Mouse (Mus musculus): ENCODE measurements around the gene Gm20708. TPM values are rescaled to one million over a fixed set of nuclear protein-coding genes. Genes with fewer than 3 reads are reported as not detected.

Gene Gm20708
- polyA plus RNA-seq, 1 experiment from 2014 or later, result 0.13 TPM

DNA sequence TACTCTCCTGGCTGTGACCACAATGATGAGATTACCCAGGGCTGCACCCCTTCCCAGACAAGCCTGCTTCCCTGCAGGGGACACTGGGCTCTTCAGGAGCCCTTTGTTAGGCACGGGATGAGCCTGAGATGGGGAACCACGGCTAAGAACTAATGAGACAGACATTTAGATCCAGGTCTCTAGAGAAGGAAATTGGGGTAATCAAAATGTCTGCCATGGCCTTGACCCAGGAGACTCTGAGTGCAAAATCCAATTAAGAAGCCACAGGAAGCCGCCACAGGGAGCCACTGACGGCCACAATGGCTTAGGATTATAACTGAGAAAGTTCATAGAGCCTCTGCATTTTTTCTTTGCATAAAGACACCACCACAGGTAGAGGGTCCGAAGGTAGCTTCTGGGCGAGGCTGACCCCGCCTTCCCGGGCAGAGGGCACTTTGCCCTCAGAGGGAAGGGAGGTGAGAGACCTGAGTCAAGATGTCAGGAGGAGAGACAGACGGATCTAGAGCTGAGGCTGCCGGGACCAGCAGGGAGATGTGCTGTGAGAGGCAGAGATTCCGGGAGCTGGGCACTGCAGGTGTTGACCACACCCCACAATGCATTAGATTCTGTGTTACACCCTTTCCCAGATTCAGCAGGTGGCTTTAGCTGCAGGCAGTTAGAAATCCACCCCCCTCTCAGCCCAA is 53.8 kb downstream of the Gm20708 start:
- no peak for DNase-seq (ENCODE audit: low spot score)

DNA sequence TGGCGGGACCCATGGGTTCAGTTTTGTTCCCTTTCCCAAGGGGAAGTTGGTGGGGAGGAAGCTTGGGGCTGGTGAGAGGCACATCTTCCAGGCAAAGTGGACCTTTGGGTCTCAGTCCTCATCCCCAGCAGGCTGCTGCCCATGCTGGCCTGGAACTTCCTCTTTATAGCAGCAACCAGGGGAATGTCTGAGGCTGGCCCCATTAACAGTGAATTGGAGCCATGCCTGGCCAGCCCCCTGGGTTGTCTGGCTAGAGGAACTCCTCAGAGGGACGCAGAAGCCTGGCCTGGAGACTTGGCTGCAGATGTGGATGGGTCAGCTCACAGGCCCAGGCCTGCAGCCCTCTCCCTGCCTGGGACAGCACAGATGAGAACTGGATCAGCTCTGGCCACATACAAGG is 55.3 kb downstream of the Gm20708 start:
- no peak for DNase-seq (ENCODE audit: low spot score)

DNA sequence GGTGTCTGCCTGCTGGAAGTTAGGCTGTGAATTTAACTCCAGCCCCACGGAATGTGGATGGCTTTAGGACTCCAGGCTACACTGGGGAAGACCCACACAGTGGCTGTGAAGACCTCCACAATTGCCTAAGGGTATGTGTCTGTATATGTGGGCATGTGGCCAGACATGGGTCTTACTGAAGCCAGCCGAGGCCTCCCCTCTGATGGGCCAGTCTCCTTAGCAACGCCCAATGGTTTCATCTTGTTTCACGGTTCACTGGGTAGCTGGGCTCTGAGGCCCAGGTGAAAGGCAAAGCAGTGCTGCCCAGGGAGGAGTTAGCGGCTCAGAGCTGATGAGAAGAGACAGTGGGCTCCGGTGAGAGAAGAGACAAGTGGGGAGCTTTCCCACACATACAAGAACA is 56.5 kb downstream of the Gm20708 start:
- DNase-seq (ENCODE audit: low spot score), result no peak

DNA sequence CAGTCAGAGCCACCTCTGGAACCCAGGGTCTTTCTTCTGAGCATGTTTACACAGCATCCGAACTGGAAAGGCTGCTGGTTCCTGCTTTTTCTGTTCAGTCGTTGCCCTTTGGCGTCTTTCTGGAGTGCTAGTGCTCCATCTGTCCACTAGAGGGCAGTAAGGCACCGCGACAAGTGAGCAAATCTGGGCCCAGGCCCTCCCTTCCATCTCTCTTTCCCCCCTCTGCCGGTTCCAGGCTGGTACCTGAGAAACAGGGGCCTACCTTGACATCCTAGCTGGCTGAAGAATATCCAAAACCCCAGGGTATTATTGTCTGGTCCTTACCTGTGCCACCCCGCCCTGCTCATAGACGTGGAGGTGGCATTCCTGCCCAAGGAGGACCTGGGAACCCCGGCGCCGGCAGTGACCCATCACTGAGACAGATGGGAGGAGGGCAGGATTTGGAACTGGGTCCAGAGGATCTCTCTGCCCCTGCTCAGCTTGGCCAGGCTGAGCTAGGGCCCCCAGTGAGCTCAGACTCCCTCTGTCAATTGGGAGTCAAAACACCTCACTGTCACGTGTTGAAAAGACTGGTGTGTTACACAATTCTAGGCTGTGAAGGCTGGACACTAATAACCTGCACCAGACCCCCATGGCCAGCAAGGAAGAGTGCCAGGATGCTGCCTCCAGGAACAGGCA is 61.4 kb downstream of the Gm20708 start:
- peak; percentile 91 for DNase-seq (ENCODE audit: low spot score)

DNA sequence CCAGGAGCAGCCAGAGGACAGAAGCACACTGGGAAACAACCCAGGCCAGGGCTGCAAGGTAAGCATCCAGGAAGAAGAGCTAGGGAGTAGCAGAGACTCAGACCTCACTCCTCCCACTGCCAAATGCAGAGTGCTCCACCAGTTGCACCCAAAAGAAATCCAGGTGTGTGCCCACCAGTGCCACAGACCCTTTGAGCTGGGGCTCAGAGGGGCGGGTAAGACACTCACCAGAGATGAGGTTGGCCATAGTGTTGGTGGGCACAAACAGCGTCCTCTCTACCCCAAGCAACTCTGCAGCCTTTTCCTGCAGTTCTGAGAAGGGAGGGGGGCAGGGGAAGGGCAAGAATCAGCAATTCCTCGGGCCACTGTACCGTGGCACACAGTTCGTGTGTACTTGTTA is 61.9 kb downstream of the Gm20708 start:
- peak; percentile 62 for DNase-seq (ENCODE audit: low spot score)

DNA sequence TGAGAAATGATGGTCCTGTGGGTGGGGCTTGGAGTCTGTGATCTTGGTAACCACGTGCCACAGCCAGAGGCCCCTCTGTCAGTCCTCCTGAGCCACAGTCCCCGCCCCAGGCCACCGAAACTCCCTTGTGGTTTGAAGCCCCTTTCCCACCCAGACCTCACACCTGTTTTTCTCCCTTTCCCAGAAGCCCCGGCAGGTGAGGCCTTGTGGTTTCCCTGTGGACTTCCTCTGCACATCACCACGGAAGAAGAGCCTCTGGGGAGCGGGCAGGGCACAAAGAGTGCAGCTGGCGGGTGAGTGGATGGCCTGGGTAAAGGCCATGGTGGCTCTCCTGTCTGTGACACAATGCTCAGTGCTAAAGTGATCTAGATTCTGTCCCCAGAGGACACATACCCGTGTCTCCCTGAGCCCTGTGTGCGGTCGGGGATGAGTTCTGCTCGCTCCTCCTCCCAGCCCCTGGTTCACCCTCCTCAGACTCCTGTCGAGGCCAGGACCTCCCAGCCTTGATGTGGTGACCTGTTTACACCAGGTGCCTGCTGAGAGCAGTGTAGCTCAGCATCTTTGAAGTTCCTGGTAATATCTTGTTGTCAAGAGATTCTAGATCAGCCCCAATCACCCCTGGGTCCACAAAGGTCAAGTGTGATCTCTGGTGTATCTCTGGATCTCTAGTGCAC is 62.6 kb downstream of the Gm20708 start:
- DNase-seq (ENCODE audit: low spot score), result peak; percentile 95

DNA sequence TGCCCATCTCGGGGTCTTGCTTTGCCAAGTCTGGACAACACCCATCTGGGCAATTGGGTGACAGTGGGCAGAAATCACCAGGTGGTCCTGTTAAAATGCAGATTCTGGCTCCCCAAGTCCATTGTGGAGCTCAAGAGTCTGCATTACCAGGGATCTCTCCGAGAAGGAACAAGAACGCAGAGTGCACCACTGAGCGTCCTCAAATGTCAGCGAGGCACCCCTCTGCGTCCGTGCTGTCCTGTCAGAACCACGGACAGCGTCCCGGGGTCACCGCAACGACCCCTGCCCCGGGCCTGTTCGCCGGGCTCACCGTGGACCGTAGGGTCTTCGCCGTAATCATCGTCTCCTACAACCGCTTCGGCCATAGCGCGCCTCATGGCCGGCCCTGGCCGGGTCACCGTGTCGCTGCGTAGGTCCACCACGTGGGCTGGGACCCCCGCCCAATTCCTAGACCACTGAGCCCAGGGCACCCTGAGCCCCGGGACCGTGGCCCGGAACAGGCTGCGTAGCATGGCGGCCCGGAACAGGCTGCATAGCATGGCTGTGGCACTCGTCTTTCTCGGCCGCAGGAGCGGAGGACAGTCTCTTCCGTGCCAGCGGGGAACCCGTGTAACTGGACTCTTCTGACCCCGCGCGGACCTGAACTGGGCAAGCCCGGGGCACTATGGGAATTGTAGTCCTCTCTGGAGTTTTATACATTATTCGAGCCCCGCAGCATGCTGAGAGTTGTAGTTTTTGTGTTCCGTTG is 63.6 kb downstream of the Gm20708 start, which contains the start of gene Tha1:
Gene Tha1 (minus strand): TSS at position 621 of the 748 bp plus-strand sequence.
- DNase-seq (ENCODE audit: low spot score), result peak; percentile 38

DNA sequence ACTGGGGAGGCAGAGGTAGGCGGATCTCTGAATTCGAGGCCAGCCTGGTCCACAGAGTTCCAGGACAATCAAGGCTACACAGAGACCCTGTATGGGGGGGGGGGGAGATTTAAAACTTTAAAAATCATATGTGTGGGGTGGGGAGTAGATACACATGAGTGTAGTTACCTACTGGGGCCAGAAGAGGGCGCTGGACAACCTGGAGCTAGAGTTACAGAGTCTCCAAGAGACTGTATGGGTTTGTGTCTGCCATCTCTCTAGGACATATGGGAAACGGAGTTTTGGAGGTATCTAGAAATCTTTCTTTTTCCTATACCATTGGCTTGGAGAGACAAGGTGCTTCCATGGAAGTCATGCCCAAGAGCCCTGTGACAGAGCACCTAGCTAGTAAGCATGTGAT is 65.0 kb downstream of the Gm20708 start:
- DNase-seq (ENCODE audit: low spot score), result peak; percentile 61

DNA sequence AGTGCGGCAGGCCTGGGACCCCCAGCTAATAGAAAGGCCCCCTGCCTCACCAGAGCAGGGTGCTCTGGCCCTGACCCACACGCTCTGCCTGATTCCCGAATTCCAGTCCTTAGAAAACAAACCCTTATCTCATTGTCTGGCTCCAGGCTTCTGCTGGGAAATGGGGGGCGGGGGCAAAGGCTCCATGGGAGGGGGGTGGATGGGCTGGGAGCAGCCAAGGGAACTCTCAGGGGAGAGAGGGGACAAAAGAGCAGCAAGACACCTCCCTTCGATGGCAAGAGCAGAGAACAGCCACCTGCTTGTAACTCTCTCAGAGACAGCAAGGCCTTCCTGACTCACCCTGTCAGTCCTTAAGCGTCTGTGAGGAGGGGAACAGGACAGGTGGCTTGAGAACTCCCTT is 66.2 kb downstream of the Gm20708 start:
- DNase-seq (ENCODE audit: low spot score), result peak; percentile 44

DNA sequence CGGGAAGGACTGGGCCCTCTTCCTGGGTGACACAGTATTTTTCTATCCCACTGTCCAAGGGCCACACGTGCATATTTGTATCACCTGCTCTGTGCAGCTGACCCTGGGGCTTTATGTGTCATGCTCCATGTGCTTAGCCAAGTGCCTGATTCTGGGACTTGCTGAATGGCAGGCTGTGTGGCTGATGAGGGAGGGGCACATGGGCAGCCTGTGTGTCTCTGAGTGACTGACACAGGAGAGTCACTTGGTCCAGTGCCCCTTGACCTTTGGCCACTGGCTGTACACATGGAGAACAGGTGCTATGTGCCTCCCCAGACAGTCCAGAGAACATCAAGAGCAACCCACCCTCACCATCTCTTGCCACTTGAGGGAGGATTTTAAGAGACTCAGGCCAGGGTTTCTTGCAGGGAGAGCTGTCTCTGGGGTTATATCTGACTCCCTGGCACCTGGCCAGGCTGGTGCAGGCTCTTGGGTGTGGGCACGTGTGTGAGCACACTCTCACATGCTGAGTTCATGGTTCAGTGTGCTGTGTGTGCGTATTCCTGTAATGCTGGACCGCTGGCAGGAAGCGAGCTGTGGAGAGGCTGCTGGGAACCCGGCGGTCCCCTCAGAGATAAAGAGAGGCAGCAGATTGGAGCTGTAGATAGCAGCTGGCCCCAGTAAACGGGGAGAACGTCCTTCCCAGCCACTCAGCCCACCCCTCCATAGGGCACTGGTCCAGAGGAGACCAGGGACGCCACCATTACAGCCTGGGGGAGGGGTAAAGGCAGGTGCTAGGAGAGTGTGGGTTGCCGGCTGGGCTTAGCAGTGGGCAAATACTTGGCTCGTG is 68.7 kb downstream of the Gm20708 start:
- peak; percentile 77 for DNase-seq (ENCODE audit: low spot score)

DNA sequence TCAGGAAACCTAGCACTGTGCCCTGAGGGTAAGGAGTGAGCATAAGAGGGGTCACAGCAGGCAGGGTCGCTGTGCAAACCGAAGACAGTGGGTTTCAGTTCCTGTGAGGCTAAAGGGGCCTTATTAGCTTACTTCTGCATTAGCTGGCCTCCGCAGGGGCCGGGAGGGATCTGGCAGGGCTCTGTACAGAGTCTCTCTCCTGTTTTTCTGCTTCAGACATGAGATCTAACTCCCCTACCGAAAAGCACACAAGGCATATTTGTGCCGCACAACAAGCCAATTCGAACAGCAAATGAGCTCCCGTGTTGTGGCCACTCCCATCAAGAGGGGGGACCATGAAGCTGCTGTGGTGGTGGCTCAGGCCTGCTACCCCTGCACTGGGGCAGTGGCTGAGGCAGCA is 69.4 kb downstream of the Gm20708 start:
- DNase-seq (ENCODE audit: low spot score), result peak; percentile 34

DNA sequence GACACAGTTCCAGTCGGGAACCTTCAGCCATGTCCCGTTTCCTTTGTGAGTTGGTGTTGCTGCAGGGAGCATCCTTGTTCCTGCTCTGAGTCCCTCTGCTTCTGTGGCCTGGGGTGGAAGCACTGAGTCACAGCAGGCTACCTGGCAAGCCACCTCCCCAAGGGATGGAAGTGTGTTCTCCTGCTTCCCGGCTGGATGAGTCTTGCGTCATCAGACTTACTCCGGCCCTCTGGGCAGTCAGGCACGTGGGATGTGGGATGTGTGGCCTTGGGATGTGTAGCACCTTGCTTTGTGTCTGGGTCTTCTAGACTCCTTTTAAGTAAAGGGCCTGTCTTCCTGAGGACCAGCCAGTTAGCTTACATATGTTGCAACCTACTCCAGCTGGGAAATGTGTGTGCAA is 70.2 kb downstream of the Gm20708 start:
- DNase-seq (ENCODE audit: low spot score), result no peak

DNA sequence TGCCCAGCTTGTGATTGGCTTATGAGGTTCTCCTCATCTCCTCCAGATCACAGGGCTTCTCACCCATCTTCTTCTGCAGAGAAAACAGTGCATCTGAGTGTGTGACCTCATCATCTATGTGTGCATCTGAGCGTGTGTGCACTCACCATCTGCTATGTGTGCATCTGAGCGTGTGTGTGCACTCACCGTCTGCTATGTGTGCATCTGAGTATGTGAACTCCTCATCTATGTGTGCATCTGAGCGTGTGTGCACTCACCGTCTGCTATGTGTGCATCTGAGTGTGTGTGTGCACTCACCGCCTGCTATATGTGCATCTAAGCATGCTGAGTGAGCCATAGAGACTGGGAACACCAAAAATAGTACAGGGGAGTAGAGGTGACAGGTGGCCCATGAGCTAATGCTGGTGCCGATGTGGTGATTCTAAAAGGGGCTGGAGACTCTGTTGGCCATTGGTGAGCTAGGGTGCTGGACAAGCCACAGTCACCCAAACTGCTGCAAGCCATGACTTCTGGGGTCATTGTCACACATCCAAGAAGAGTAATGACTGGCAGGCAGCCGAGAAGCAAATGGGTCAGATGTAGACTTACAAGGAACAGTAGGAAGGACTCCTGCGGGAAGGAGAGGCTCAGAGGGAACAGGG is 71.0 kb downstream of the Gm20708 start:
- DNase-seq (ENCODE audit: low spot score), result no peak

DNA sequence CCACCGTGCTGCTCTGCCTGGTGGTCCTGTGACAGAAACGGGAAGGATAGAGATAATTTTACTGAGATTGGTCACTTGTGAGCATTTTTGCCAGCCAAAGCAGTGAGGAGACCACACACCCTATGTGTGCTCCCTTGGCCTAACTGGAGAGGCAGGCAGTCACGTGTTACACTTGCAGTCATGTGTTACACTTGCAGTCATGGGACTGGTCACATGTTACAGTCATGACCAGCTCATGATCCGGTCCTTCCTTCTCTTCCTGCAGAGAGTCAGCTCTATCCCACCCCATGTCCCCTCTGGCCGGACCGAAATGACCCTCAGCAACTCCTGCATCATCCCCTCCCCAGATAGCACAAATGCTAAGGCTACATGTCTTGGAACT is 71.5 kb downstream of the Gm20708 start:
- DNase-seq (ENCODE audit: low spot score), result no peak

DNA sequence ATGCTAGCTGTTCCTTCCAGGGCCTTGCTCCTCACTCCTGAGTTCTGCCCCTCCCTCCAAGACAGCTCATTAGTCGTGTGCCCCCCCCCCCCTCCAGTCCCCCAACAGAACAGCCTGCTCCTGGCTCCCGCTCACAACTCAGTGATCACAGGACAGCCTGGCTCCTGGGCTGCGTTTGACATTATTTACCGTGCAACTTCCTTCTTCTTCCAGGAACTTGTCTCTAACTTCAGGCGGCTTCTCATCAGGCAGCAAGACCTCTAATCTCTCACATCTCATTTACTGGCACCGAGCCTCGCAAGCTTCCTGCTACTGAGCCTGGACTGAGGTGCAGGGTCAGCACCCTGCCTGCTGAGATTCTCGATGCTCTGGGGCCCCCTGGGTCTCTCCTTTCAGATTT is 72.3 kb downstream of the Gm20708 start:
- DNase-seq (ENCODE audit: low spot score), result no peak

DNA sequence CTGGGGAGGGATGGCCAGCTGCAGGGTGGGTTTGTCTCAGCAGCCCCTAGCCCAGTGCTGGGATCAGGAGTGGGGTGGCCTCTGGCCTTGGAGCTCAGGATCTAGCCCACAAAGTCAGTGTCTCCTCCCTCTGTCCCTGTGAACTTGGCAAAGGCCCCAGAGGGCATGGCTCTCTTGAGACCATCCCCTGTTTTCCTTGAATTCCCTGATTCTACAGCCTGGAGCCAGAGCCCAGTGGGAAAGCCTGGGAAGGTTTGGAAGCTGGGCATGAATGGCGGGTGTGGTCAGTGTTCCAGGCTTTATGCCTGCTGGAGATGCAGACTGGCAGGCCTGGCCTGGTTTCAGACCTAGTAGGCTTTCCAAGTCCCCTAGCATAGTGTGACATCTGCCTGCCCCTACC is 72.7 kb downstream of the Gm20708 start:
- DNase-seq (ENCODE audit: low spot score), result no peak

DNA sequence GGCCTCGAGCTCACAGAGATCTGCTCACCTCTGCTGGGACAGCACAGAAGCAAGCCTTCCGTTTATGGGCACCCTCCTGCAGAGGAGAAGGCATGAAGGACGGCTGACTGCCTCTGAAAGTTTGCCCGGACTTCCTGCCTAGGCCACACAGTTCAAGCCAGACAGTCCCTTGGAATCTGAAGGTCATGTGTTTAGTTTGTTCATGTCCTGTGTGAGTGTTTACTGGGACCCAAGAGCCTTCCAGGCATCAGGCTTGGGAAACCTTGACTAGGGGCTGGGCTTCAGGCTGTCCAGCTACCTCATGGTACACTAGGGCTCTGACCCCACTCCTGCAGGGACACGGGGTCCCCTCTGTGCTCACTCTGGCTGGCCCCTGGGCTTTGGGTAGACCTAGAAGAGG is 76.5 kb downstream of the Gm20708 start:
- no peak for DNase-seq (ENCODE audit: low spot score)

DNA sequence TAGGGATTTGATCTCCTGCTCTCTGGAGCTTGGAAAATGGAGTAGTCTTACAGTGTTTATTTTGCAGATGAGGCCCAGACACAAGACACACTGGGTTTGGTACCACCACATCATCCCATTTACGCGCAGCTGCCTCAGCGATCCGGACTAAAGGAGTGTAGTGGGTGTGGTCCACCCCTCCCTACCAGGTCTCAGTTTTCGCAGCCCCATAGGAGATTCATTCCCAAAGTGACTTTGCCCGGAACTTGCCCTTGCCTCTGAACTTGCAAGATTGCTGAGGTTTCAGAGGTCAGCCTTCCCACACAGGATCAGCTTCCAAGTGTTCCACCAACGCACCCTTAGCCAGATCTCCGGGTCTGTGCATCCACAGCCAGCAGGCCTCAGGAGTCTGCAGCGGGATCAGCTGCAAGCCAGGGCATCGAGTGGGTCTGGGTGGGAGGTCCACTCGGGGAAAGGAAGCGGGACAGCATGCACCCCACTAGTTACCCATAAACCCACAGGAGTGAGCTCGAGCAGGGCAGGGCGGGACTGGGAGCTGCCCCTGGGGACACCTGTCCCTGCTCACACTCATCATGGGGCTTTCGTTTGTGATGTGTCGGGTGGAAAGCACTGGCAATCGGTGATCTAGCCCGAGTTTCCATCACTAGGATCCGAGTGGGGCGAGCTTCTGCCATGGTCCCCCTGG is 78.8 kb downstream of the Gm20708 start:
- DNase-seq (ENCODE audit: low spot score), result no peak

DNA sequence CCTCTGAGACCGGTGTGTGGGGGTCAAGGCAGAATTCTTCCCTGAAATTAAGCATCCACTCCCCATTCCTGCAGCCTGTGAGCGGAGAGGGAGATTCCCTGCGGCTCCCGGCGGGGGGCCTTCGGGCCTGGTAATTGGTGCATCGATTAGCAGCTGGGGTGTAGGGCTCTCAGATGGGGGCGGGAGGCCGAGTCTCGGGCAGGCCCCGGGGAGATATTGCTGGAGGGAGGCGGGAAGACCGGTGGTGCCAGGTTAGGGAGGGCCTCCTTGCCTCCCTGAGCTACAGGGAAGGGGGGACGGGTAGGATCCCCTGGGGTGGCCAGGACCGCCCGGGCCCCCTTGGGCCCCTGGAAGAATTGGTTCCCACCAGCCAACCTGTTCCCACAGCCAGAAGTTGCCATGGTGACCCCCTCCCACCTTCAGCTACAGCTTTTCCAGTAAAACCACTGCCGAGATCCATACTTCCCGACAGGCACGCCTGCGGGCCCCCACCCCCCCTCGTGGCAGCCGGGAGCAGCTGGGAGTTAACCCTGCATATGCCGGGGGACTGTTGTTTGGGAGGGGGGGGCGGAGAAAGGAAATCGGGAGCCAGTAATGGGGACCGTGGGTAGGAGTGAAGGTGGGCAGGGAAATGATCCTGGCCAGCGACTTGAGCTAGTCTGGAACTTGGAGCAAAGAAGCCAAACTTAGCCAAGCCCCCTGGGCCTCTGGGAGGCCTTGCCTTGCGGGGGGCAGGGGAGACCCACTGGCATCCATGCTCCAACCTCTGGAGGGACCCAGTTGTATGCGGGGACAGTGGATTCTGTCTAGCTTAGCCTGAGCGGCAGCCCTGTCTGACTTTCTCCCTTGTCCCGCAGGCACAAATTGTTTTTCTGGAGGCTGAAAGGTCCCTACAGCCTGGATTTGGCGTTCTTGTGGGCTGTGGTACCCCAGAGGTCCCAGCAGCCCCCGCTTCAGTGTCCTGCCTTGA is 79.7 kb downstream of the Gm20708 start:
- DNase-seq (ENCODE audit: low spot score), result no peak
